Comparison of ENCODE assay signal across 19 mouse cellular contexts in genomic region chr7:109799168-109799567, GRCm38 (mm10). TPM values are rescaled to one million over a fixed set of nuclear protein-coding genes. Genes with fewer than 3 reads are reported as not detected.
A peak's percentile ranks its signal among the peaks of the same experiment; 100 is the strongest.
DNase-seq lines count a peak whose midpoint lies in the region; ATAC-seq and TF ChIP-seq lines count a peak whose summit lies in the region.
"Had no signal": no experiment of that assay in that cellular context is flagged by ENCODE, and none has a peak within 500 bp of the region (broad histone marks: within the 10 kb centered on the region; RNA-seq: fewer than 3 reads in every experiment).

No protein-coding gene starts in this region.

- no peak for ATAC-seq in hindbrain, postnatal 0 days
- no peak for ATAC-seq in hindbrain, embryonic 12.5 days (ENCODE audit: low FRiP score)
- ATAC-seq in liver, postnatal 0 days: no peak
- ATAC-seq: intestine, embryonic 16.5 days had no signal

- H3K27ac ChIP-seq in hindbrain, postnatal 0 days: no peak overlapping the region
- no peak overlapping the region for H3K27ac ChIP-seq in hindbrain, embryonic 12.5 days
- H3K27ac ChIP-seq in MEL (ENCODE audit: control insufficient read depth, low read depth, low read length): no peak overlapping the region
- H3K27ac ChIP-seq in embryonic fibroblast, embryonic 13.5 days (ENCODE audit: insufficient read depth, low read length): peak overlapping the region; percentile 0; the same call in 1 of the 2 replicates
- no peak overlapping the region for H3K27ac ChIP-seq in liver, postnatal 0 days (ENCODE audit: low read depth)
- H3K27ac ChIP-seq: embryonic facial prominence, embryonic 13.5 days; forebrain, embryonic 12.5 days; heart, embryonic 15.5 days; hindbrain, embryonic 13.5 days; left cerebral cortex, adult 2 months; limb, embryonic 12.5 days; stomach, embryonic 15.5 days had no signal

- no peaks in the 10 kb centered on the region for H3K36me3 ChIP-seq in hindbrain, postnatal 0 days (ENCODE audit: insufficient read depth, low read length)
- no peaks in the 10 kb centered on the region for H3K36me3 ChIP-seq in hindbrain, embryonic 12.5 days
- H3K36me3 ChIP-seq in MEL (ENCODE audit: control insufficient read depth in 1 of 2, insufficient read depth in 2 of 2, low read length in 2 of 2): peaks cover 0 to 4% of the 10 kb centered on the region in 2 experiments; a peak in 2 of 4 replicates
- H3K36me3 ChIP-seq in liver, postnatal 0 days (replicated peaks; ENCODE audit: insufficient read depth, low read length): no peaks in the 10 kb centered on the region
- H3K36me3 ChIP-seq: embryonic facial prominence, embryonic 13.5 days; forebrain, embryonic 12.5 days; heart, embryonic 15.5 days; hindbrain, embryonic 13.5 days; limb, embryonic 12.5 days; stomach, embryonic 15.5 days had no signal

- TF ChIP-seq RAD21 in MEL (IDR thresholded peaks at IDR 0.05; ENCODE audit: low read depth, low read length): no peak

- peak in 1 of 2 experiments; percentile 26; a peak in 1 of 4 replicates for TF ChIP-seq EP300 in MEL (IDR thresholded peaks at IDR 0.05; ENCODE audit: low read depth in 1 of 2, low read length in 2 of 2)
- no peak for TF ChIP-seq EP300 in liver, postnatal 0 days (IDR thresholded peaks at IDR 0.05; ENCODE audit: low read depth)

- 54% methylated on average over 11 of the region's 11 CpGs for WGBS in hindbrain, postnatal 0 days
- 87% methylated on average over 11 of the region's 11 CpGs for WGBS in hindbrain, embryonic 12.5 days
- WGBS in liver, postnatal 0 days (ENCODE audit: insufficient replicate concordance): 82% methylated on average over 11 of the region's 11 CpGs

- no peak overlapping the region for H3K4me2 ChIP-seq in hindbrain, postnatal 0 days (ENCODE audit: low read depth, low read length)
- H3K4me2 ChIP-seq in hindbrain, embryonic 12.5 days (replicated peaks): no peak overlapping the region
- H3K4me2 ChIP-seq in liver, postnatal 0 days (ENCODE audit: low read depth, low read length): no peak overlapping the region
- H3K4me2 ChIP-seq: embryonic facial prominence, embryonic 13.5 days; forebrain, embryonic 12.5 days; heart, embryonic 15.5 days; hindbrain, embryonic 13.5 days; limb, embryonic 12.5 days; stomach, embryonic 15.5 days had no signal

- H3K4me1 ChIP-seq in hindbrain, postnatal 0 days (ENCODE audit: insufficient read depth, low read length): no peaks in the 10 kb centered on the region
- no peaks in the 10 kb centered on the region for H3K4me1 ChIP-seq in hindbrain, embryonic 12.5 days
- peaks cover 2 to 13% of the 10 kb centered on the region in 2 experiments; a peak in 3 of 4 replicates for H3K4me1 ChIP-seq in MEL (ENCODE audit: control insufficient read depth in 1 of 2, insufficient read depth in 2 of 2, low read length in 2 of 2)
- H3K4me1 ChIP-seq in embryonic fibroblast, embryonic 13.5 days (ENCODE audit: control insufficient read depth, insufficient read depth, low read length): peaks cover 9% of the 10 kb centered on the region
- H3K4me1 ChIP-seq in liver, postnatal 0 days (ENCODE audit: insufficient read depth): no peaks in the 10 kb centered on the region
- H3K4me1 ChIP-seq: forebrain, embryonic 12.5 days; limb, embryonic 12.5 days; stomach, embryonic 15.5 days had no signal

- no peak overlapping the region for H3K9ac ChIP-seq in hindbrain, postnatal 0 days (replicated peaks; ENCODE audit: low read length)
- no peak overlapping the region for H3K9ac ChIP-seq in hindbrain, embryonic 12.5 days
- H3K9ac ChIP-seq in MEL (ENCODE audit: control insufficient read depth, low read depth, low read length, poor library complexity, severe bottlenecking): no peak overlapping the region
- H3K9ac ChIP-seq in liver, postnatal 0 days (replicated peaks): no peak overlapping the region
- H3K9ac ChIP-seq: embryonic facial prominence, embryonic 13.5 days; forebrain, embryonic 12.5 days; heart, embryonic 15.5 days; hindbrain, embryonic 13.5 days; limb, embryonic 12.5 days; stomach, embryonic 15.5 days had no signal

- no peak for TF ChIP-seq CTCF in hindbrain, postnatal 0 days (IDR thresholded peaks at IDR 0.05; ENCODE audit: low read depth)
- no peak for TF ChIP-seq CTCF in MEL (IDR thresholded peaks at IDR 0.05 in 2 of 3, conservative IDR thresholded peaks at IDR 0.05 in 1 of 3; ENCODE audit: control insufficient read depth in 1 of 3, insufficient read depth in 1 of 3, low read depth in 2 of 3, low read length in 3 of 3, poor library complexity in 1 of 3, severe bottlenecking in 1 of 3)
- no peak for TF ChIP-seq CTCF in embryonic fibroblast, embryonic 13.5 days (IDR thresholded peaks at IDR 0.05; ENCODE audit: borderline replicate concordance, insufficient read depth, low read length)
- TF ChIP-seq CTCF in liver, postnatal 0 days (IDR thresholded peaks at IDR 0.05; ENCODE audit: low read depth): no peak

- no peaks in the 10 kb centered on the region for H3K27me3 ChIP-seq in hindbrain, postnatal 0 days (ENCODE audit: insufficient read depth, low read length)
- H3K27me3 ChIP-seq in hindbrain, embryonic 12.5 days: no peaks in the 10 kb centered on the region
- H3K27me3 ChIP-seq in MEL (ENCODE audit: control insufficient read depth in 1 of 2, insufficient read depth in 2 of 2, low read length in 2 of 2): no peaks in the 10 kb centered on the region
- no peaks in the 10 kb centered on the region for H3K27me3 ChIP-seq in liver, postnatal 0 days (ENCODE audit: insufficient read depth, low read length)
- H3K27me3 ChIP-seq: embryonic facial prominence, embryonic 13.5 days; heart, embryonic 15.5 days; hindbrain, embryonic 13.5 days; limb, embryonic 12.5 days; stomach, embryonic 15.5 days had no signal

- H3K4me3 ChIP-seq in hindbrain, postnatal 0 days (ENCODE audit: low read length): no peak overlapping the region
- no peak overlapping the region for H3K4me3 ChIP-seq in hindbrain, embryonic 12.5 days
- H3K4me3 ChIP-seq in MEL (ENCODE audit: control insufficient read depth in 1 of 2, insufficient read depth in 1 of 2, low read depth in 2 of 2, low read length in 2 of 2): no peak overlapping the region
- H3K4me3 ChIP-seq in embryonic fibroblast, embryonic 13.5 days (ENCODE audit: insufficient read depth, low read length): no peak overlapping the region
- H3K4me3 ChIP-seq in liver, postnatal 0 days (ENCODE audit: low read depth, low read length): no peak overlapping the region
- H3K4me3 ChIP-seq: embryonic facial prominence, embryonic 13.5 days; forebrain, embryonic 12.5 days; heart, embryonic 15.5 days; hindbrain, embryonic 13.5 days; left cerebral cortex, adult 2 months; limb, embryonic 12.5 days; myocyte; stomach, embryonic 15.5 days had no signal

- DNase-seq in hindbrain, postnatal 0 days (ENCODE audit: low spot score): peak; percentile 56
- DNase-seq in 3T3-L1 (ENCODE audit: low read depth, low spot score): peak; percentile 38
- DNase-seq in MEL (ENCODE audit: low read depth, low spot score): peak; percentile 33
- no peak for DNase-seq in urinary bladder, postnatal 10 days (ENCODE audit: low spot score)
- no peak for DNase-seq in liver, postnatal 0 days
- DNase-seq: cerebellum, postnatal 36 days; spleen, adult 18-20 months had no signal

- no peak for TF ChIP-seq POLR2A in MEL (IDR thresholded peaks at IDR 0.05; ENCODE audit: control insufficient read depth in 1 of 2, insufficient read depth in 1 of 2, low read depth in 1 of 2, low read length in 2 of 2, poor library complexity in 1 of 2)
- no peak for TF ChIP-seq POLR2A in embryonic fibroblast, embryonic 13.5 days (IDR thresholded peaks at IDR 0.05; ENCODE audit: low read depth, low read length)

- H3K79me2 ChIP-seq in MEL (ENCODE audit: control insufficient read depth, insufficient read depth, low read length, poor library complexity): no peaks in the 10 kb centered on the region

- no peaks in the 10 kb centered on the region for H3K9me3 ChIP-seq in hindbrain, postnatal 0 days (ENCODE audit: low read length)
- H3K9me3 ChIP-seq in hindbrain, embryonic 12.5 days (replicated peaks): no peaks in the 10 kb centered on the region
- no peaks in the 10 kb centered on the region for H3K9me3 ChIP-seq in MEL (replicated peaks; ENCODE audit: insufficient read depth, low read length)
- H3K9me3 ChIP-seq in liver, postnatal 0 days (ENCODE audit: low read length): no peaks in the 10 kb centered on the region
- H3K9me3 ChIP-seq: embryonic facial prominence, embryonic 13.5 days; forebrain, embryonic 12.5 days; heart, embryonic 15.5 days; hindbrain, embryonic 13.5 days; limb, embryonic 12.5 days; stomach, embryonic 15.5 days had no signal

TF ChIP-seq in MEL, 35 proteins besides CTCF, POLR2A, EP300 and RAD21:
- TF ChIP-seq SMC3 (IDR thresholded peaks at IDR 0.05; ENCODE audit: low read depth, low read length) (no peak), RCOR1 (IDR thresholded peaks at IDR 0.05; ENCODE audit: low read depth, low read length) (peak; percentile 54; the same call in 1 of the 2 replicates)

RNA-seq across cellular contexts. Expression of gene Nrip3, which starts 17.3 kb away (rescaled TPM):
- total RNA-seq in hindbrain, postnatal 0 days (2014; rRNA removed): 24.4 and 25.9 TPM in 2 replicates
- polyA plus RNA-seq in hindbrain, postnatal 0 days (2015; fragmentation: Nextera tagmentation; extraction: Ambion mirVana): 24.4 and 25.0 TPM in 2 replicates
- polyA plus RNA-seq in hindbrain, embryonic 12.5 days (2016; fragmentation: Nextera tagmentation; extraction: Ambion mirVana): 1.3 and 1.4 TPM in 2 replicates
- not detected in 2 replicates for total RNA-seq in MEL (2012; rRNA removed)
- not detected for polyA plus RNA-seq in MEL (2012; ENCODE audit: insufficient read depth in 1 of 2, insufficient read length in 2 of 2, low read depth in 1 of 2, low replicate concordance in 2 of 2, missing spikeins in 1 of 2)
- 0.17 and 0.39 TPM in 2 replicates for polyA plus RNA-seq in embryonic fibroblast, embryonic 13.5 days (2011; ENCODE audit: insufficient read length, low read depth, missing spikeins)
- polyA plus RNA-seq in liver, postnatal 0 days (2015; fragmentation: Nextera tagmentation; extraction: Ambion mirVana): 0.14 and 0.28 TPM in 2 replicates
- total RNA-seq: granulocyte monocyte progenitor cell, adult 5-6 weeks had no signal

RNA-seq across cellular contexts. Expression of gene Tmem9b, which starts 46.5 kb away (rescaled TPM):
- total RNA-seq in hindbrain, postnatal 0 days (2014; rRNA removed): 224 and 308 TPM in 2 replicates
- polyA plus RNA-seq in hindbrain, postnatal 0 days (2015; fragmentation: Nextera tagmentation; extraction: Ambion mirVana): 159 and 163 TPM in 2 replicates
- polyA plus RNA-seq in hindbrain, embryonic 12.5 days (2016; fragmentation: Nextera tagmentation; extraction: Ambion mirVana): 62.5 and 69.9 TPM in 2 replicates
- 25.1 and 30.6 TPM in 2 replicates for total RNA-seq in MEL (2012; rRNA removed)
- 10 to 100 TPM in 1 of 2 experiments, not detected in 1; 26.4 TPM for polyA plus RNA-seq in MEL (2012; ENCODE audit: insufficient read depth in 1 of 2, insufficient read length in 2 of 2, low read depth in 1 of 2, low replicate concordance in 2 of 2, missing spikeins in 1 of 2)
- 45.3 and 45.8 TPM in 2 replicates for polyA plus RNA-seq in embryonic fibroblast, embryonic 13.5 days (2011; ENCODE audit: insufficient read length, low read depth, missing spikeins)
- polyA plus RNA-seq in liver, postnatal 0 days (2015; fragmentation: Nextera tagmentation; extraction: Ambion mirVana): 40.5 and 40.8 TPM in 2 replicates

Comparison
In these comparisons a context has a peak if more than half of its experiments do, and no peak if none do; other contexts are left out.
1. RNA of gene Nrip3, which starts 17.3 kb away (polyA plus RNA-seq): 24.4 to 25.0 TPM in hindbrain, postnatal 0 days; 1.3 to 1.4 TPM in hindbrain, embryonic 12.5 days, 0.17 to 0.39 TPM in embryonic fibroblast, embryonic 13.5 days, 0.14 to 0.28 TPM in liver, postnatal 0 days and not detected in MEL; every median in the first group is over 10 times any median in the second.
2. DNase-seq: peak in hindbrain, postnatal 0 days (single experiment), 3T3-L1 (single experiment) and MEL (single experiment); none in urinary bladder, postnatal 10 days (single experiment) and liver, postnatal 0 days (single experiment).